Mouse (Mus musculus) ES-Bruce4 (cell line): Measurements from ENCODE around the gene Kmt5b. TPM values are rescaled to one million over a fixed set of nuclear protein-coding genes. Genes with fewer than 3 reads are reported as not detected.
A peak's percentile ranks its signal among the peaks of the same experiment; 100 is the strongest.

ENCODE experiments used
- H3K27ac ChIP-seq: 2 replicates; pipeline ENCODE4 v1.5.1; 2012; ENCODE audit warnings: low read length, inconsistent platforms; ENCODE audit not compliant: insufficient read depth
- H3K27me3 ChIP-seq: 2 replicates; pipeline ENCODE4 v1.6.1; 2012; ENCODE audit warnings: mild to moderate bottlenecking, low read length, inconsistent platforms; ENCODE audit not compliant: control insufficient read depth, poor library complexity, insufficient read depth, severe bottlenecking
- H3K36me3 ChIP-seq: 2 replicates; pipeline ENCODE4 v1.6.1; 2012; ENCODE audit warnings: inconsistent platforms, mild to moderate bottlenecking, low read length, moderate library complexity; ENCODE audit not compliant: control insufficient read depth, poor library complexity, insufficient read depth, severe bottlenecking
- H3K4me1 ChIP-seq: one replicate; pipeline ENCODE4 v1.8.1; 2011; ENCODE audit warnings: low read length; ENCODE audit not compliant: control insufficient read depth, insufficient read depth
- H3K4me3 ChIP-seq: 2 replicates; pipeline ENCODE4 v1.5.1; 2011; ENCODE audit warnings: low read depth, mild to moderate bottlenecking, low read length
- H3K9ac ChIP-seq: 2 replicates; pipeline ENCODE4 v1.6.1; 2012; ENCODE audit warnings: low read depth, mild to moderate bottlenecking, inconsistent platforms; ENCODE audit not compliant: poor library complexity, severe bottlenecking
- H3K9me3 ChIP-seq: replicated peaks from 2 replicates; pipeline ENCODE4 v1.6.1; 2012; ENCODE audit warnings: mild to moderate bottlenecking, low read length, inconsistent platforms; ENCODE audit not compliant: control insufficient read depth, poor library complexity, insufficient read depth, severe bottlenecking
- CTCF ChIP-seq: IDR thresholded peaks from one replicate; pipeline ENCODE4 v1.8.1; 2011; ENCODE audit warnings: low read depth, low read length
- EP300 ChIP-seq: IDR thresholded peaks from 2 replicates; pipeline ENCODE4 v1.6.1; 2011; ENCODE audit warnings: low read depth, low read length; ENCODE audit not compliant: insufficient read depth
- POLR2A ChIP-seq: IDR thresholded peaks from one replicate; pipeline ENCODE4 v1.8.1; 2011; ENCODE audit warnings: low read length; ENCODE audit not compliant: insufficient read depth
- polyA plus RNA-seq: library from polyadenylated mRNA; stranded (reverse); fragments of >200 nt; gene quantifications from 2 replicates; pipeline ENCODE4 v1.2.4, GENCODE M21; 2011; ENCODE audit warnings: low read depth; ENCODE audit not compliant: missing spikeins, insufficient read depth, insufficient read length

Gene Kmt5b
- polyA plus RNA-seq, 1 experiment = 39.4 TPM

DNA sequence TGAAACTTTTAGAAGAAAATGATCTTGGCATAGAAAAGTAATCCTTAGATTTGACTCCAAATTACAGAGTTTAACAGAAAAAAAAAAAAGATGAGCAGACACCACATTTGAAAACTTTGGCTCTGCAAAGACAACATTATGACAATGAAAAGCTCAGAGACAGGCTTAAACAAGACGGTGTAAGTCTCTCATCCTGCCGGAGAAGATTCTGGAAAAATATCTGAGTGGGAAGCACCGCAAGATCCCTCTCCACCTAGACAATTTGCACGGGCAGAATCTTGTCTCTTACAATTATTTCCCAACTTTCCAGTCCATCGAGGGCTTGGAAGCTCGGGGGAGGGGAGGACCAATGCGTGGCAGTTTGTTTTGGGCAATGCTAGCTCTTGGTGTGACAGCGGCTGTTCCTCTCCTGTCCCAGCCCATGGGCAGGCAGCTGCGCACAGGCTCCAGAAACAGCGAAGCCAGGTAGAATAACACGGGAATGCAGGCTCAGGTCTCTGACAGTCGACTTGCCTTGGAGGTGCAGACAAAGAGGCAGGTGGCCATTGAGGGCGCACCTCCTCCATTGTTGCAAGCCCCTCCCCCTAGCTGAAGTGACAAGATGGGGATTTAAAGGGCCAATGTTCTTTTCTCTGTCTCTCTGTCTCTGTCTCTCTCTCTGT is 23.2 kb upstream of the Kmt5b start:
- no peak for TF ChIP-seq POLR2A
- no peak for TF ChIP-seq EP300
- no peak for TF ChIP-seq CTCF
- no peaks in the 10 kb centered on the region for H3K4me1 ChIP-seq
- H3K27me3 ChIP-seq = no peaks in the 10 kb centered on the region
- H3K9me3 ChIP-seq = peaks cover 11% of the 10 kb centered on the region
- no peak overlapping the region for H3K27ac ChIP-seq
- peak overlapping the region; percentile 58 for H3K4me3 ChIP-seq
- no peak overlapping the region; the same call in 1 of the 2 replicates for H3K9ac ChIP-seq
- no peaks in the 10 kb centered on the region for H3K36me3 ChIP-seq

DNA sequence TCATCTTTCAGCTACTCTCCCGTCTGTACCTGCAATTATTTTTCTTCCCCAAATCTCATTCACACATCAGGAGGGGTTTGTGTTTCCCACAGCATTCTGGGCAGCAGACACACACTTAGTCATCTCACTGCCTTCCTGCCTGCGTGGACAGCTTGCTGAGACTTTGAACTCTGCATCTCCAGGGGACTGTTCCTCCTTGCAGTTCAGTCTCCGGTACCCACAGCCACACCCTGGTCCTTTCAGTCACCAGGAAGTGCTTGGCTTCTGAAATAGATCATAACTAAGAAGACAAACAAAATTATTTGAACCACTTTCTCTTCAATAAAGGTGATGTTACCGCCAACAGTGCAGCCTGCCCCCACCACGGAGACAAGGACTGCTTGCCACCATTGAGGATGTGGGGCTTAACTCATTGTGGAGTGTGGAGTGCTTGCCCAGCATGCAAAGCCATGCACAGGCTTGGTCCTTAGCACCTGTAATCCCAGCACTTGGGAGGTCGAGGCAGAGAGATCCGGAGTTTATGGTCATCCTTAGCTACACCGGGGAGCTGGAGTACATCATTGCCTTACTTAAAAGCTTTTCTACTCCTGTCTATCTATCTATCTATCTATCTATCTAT is 14.5 kb upstream of the Kmt5b start:
- no peaks in the 10 kb centered on the region for H3K27me3 ChIP-seq
- TF ChIP-seq CTCF (no peak), EP300 (no peak), POLR2A (no peak)
- no peak overlapping the region for H3K27ac ChIP-seq
- no peaks in the 10 kb centered on the region for H3K4me1 ChIP-seq
- H3K4me3 ChIP-seq = no peak overlapping the region
- H3K9ac ChIP-seq = no peak overlapping the region
- H3K36me3 ChIP-seq = no peaks in the 10 kb centered on the region
- H3K9me3 ChIP-seq = peaks cover 6% of the 10 kb centered on the region

DNA sequence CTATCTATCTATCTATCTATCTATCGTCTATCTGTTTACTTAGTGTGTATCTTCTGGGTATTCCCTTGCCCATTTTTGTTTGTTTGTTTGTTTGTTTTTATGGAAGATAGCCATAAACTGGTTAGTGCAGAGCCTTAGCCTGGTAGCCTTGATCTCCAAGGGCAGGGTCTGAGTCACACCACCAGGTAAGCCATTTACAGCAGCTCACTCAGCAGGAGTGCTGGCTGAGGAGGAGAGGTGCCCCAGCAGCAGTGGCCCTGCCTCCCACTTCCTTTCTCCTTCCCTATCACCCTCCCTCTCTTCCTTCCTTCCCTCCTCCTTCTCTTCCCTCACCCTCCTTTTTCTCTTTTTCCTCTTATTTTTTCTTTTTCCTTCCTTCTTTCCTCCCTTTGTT is 14.0 kb upstream of the Kmt5b start:
- Histone ChIP-seq H3K36me3 (no peaks in the 10 kb centered on the region), H3K27ac (no peak overlapping the region), H3K4me3 (no peak overlapping the region), H3K27me3 (no peaks in the 10 kb centered on the region), H3K4me1 (peaks cover 1% of the 10 kb centered on the region), H3K9me3 (peaks cover 4% of the 10 kb centered on the region), H3K9ac (no peak overlapping the region)
- TF ChIP-seq POLR2A (no peak), EP300 (no peak), CTCF (no peak)

DNA sequence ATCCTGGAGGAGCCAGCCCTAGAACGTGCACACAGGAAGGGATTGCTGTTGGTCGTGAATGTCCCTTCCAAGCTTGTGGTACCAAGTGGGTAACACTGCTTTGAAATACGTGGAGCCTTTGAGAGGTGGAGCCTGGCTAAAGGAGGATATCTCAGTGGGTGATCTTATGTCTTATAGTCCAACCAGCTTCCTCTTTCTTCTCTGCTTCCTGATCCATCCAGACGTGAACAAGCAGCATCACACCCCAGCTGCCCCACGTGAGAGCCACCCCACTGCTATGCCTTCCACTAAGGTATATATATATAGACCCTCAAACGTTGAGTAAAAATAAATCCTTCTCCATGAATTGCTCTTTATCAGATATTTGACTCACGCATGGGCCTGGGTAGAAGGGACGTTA is 13.5 kb upstream of the Kmt5b start:
- no peak overlapping the region for H3K27ac ChIP-seq
- no peak for TF ChIP-seq POLR2A
- TF ChIP-seq EP300 = no peak
- no peak for TF ChIP-seq CTCF

DNA sequence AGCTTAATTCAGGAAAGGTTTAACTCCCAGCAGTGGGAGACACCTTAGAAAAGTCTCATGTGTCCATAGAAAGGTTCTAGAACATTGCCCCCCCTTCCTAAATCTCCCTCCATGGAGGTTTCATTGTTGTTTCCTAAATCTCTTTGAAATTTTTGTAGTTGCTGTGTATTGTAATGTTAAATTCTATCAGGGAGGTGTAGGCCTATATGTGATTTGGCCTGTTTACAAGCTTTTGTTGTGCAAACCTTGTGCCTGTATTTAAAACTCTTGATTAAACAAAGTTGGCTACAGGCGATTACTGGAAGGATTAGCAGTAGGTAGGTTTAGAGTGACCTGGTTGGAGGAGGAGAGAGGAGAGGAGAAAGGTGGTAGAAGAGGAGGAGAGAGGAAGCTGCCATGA is 9.4 kb upstream of the Kmt5b start:
- Histone ChIP-seq H3K36me3 (no peaks in the 10 kb centered on the region), H3K27ac (0 out of 2 replicates have a peak overlapping the region, but pooled peaks have one; percentile 6), H3K27me3 (no peaks in the 10 kb centered on the region), H3K4me3 (no peak overlapping the region), H3K4me1 (peaks cover 1% of the 10 kb centered on the region), H3K9me3 (peaks cover 8% of the 10 kb centered on the region), H3K9ac (no peak overlapping the region)
- TF ChIP-seq CTCF (no peak), EP300 (no peak), POLR2A (no peak)

More for the DNA sequence above, 13.5 kb upstream of the Kmt5b start:
- H3K9me3 ChIP-seq = no peaks in the 10 kb centered on the region
- H3K4me1 ChIP-seq = peaks cover 1% of the 10 kb centered on the region
- H3K9ac ChIP-seq = no peak overlapping the region
- H3K4me3 ChIP-seq = no peak overlapping the region
- H3K27me3 ChIP-seq = no peaks in the 10 kb centered on the region
- H3K36me3 ChIP-seq = no peaks in the 10 kb centered on the region

DNA sequence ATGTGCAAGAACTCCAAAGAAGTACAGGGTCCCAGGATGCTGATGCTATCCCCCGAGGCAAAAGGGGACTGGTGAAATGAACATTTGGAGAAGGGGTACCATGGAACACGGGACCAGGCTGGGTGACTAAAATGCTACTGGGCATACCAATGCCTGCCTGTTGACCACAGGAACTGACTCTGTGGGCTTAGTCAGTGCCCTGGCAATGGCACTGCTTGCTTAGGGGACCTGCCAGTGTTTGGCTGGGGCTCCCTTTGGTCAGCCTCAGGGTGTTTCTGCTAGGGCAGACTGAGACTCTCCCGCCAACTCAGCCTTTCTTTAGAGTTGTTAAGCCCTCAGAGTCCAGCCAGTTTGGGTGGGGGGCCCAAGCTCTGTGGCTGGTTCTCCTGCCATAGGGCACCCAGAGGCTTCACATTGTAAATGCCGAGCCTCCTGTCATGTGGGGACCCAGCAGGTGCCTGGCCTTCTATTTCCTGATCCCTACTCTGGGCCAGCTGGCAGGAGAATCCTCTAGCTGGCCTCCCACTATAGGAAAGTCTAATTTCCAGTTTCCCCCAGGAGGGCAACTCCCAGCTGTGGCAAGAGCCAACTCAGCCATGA is 1.9 kb upstream of the Kmt5b start:
- peaks cover 5% of the 10 kb centered on the region for H3K9me3 ChIP-seq
- peaks cover 2% of the 10 kb centered on the region for H3K4me1 ChIP-seq
- H3K9ac ChIP-seq = no peak overlapping the region
- TF ChIP-seq CTCF (no peak), POLR2A (no peak), EP300 (no peak)
- no peak overlapping the region for H3K27ac ChIP-seq
- no peaks in the 10 kb centered on the region for H3K36me3 ChIP-seq
- H3K4me3 ChIP-seq = no peak overlapping the region
- H3K27me3 ChIP-seq = no peaks in the 10 kb centered on the region
